Mouse (Mus musculus) heart, postnatal 0 days (tissue): ENCODE data around the gene Anln.

Experiments used
- CTCF ChIP-seq: IDR thresholded peaks from 2 replicates; pipeline ENCODE4 v1.5.1; 2016; ENCODE audit warnings: antibody characterized with exemption, control low read depth, low read depth
- EP300 ChIP-seq: IDR thresholded peaks from 2 replicates; pipeline ENCODE4 v1.6.1; 2016; ENCODE audit warnings: antibody characterized with exemption, low read depth

GRCm38 (mm10) chr9:22319109-22319508 lies 69.9 kb downstream of the Anln start:
- TF ChIP-seq CTCF: no peak
- no peak for TF ChIP-seq EP300
